Mouse (Mus musculus) MN1 (cell line): ENCODE data around the gene Pgr.

Experiments used
- DNase-seq: peaks from one replicate; pipeline ENCODE4 v3.0.0-alpha.2; 2016; ENCODE audit warnings: low spot score

Gene Pgr

GRCm38 (mm10) chr9:8899616-8900202 lies at the start of gene Pgr:
Gene Pgr, plus strand, starts transcription at chr9:8899833.
- DNase-seq: no peak

GRCm38 (mm10) chr9:8857455-8857854 lies 42.2 kb upstream of the Pgr start:
- no peak for DNase-seq

GRCm38 (mm10) chr9:8868511-8868910 lies 31.1 kb upstream of the Pgr start:
- DNase-seq: no peak

- no peak for DNase-seq
Observed at GRCm38 (mm10) chr9:8895205-8895604, 4.4 kb upstream of the Pgr start.

GRCm38 (mm10) chr9:8900203-8901012 lies 775 bp downstream of the Pgr start:
- DNase-seq: no peak

GRCm38 (mm10) chr9:8901013-8901646 lies 1.5 kb downstream of the Pgr start:
- DNase-seq: no peak

GRCm38 (mm10) chr9:8901647-8902131 lies 2.1 kb downstream of the Pgr start:
- no peak for DNase-seq

GRCm38 (mm10) chr9:8902277-8902676 lies 2.6 kb downstream of the Pgr start:
- DNase-seq: no peak

GRCm38 (mm10) chr9:8927561-8927960 lies 27.9 kb downstream of the Pgr start:
- no peak for DNase-seq

GRCm38 (mm10) chr9:8937753-8938152 lies 38.1 kb downstream of the Pgr start:
- DNase-seq: no peak

GRCm38 (mm10) chr9:8953306-8953705 lies 53.7 kb downstream of the Pgr start:
- DNase-seq: no peak

- DNase-seq: no peak
Observed at GRCm38 (mm10) chr9:8964512-8965133, 65.0 kb downstream of the Pgr start.

- no peak for DNase-seq
Observed at GRCm38 (mm10) chr9:8970240-8970639, 70.6 kb downstream of the Pgr start.

- DNase-seq: no peak
Observed at GRCm38 (mm10) chr9:8971491-8971890, 71.9 kb downstream of the Pgr start, which contains the start of gene Gm16485. Gene Gm16485, plus strand, starts transcription at chr9:8971791.

- no peak for DNase-seq
Observed at GRCm38 (mm10) chr9:8977775-8978174, 78.1 kb downstream of the Pgr start.

- DNase-seq: no peak
Observed at GRCm38 (mm10) chr9:8982315-8982714, 82.7 kb downstream of the Pgr start.

- no peak for DNase-seq
Observed at GRCm38 (mm10) chr9:8996494-8996893, 96.9 kb downstream of the Pgr start.

GRCm38 (mm10) chr9:9001170-9001569 lies 101.5 kb downstream of the Pgr start:
- DNase-seq: no peak

GRCm38 (mm10) chr9:9015108-9015507 lies 115.5 kb downstream of the Pgr start:
- no peak for DNase-seq
